Mouse (Mus musculus) CH12.LX (cell line): ENCODE measurements at regions not wholly inside any gene's neighbourhood (a gene's known extent, or its start where the extent isn't known, plus 50 kb on each side); places are given as distances from the start of the nearest gene placed in this dataset.

Experiments
- DNase-seq: peaks from one replicate; pipeline ENCODE4 v3.0.0-alpha.2; 2013; ENCODE audit errors: extremely low read depth
- H3K27ac ChIP-seq: 2 replicates; pipeline ENCODE4 v1.5.1; 2012; ENCODE audit warnings: low read depth, mild to moderate bottlenecking, control low read depth, moderate library complexity; ENCODE audit not compliant: insufficient read depth
- H3K27me3 ChIP-seq: replicated peaks from 2 replicates; pipeline ENCODE3; 2012; ENCODE audit warnings: inconsistent platforms
- H3K36me3 ChIP-seq, 2 experiments: replicated peaks in 1 of 2; 2 replicates each; pipeline versions ENCODE3 to v1.6.1; 2012; ENCODE audit warnings: inconsistent platforms in 1 of 2, low read length in 1 of 2, mild to moderate bottlenecking in 1 of 2, mixed read lengths in 1 of 2, moderate library complexity in 1 of 2; ENCODE audit not compliant: control insufficient read depth in 1 of 2, insufficient read depth in 1 of 2
- H3K4me1 ChIP-seq, 2 experiments: 2 replicates each; pipeline ENCODE4 v1.6.1; 2012; ENCODE audit warnings: inconsistent platforms in 1 of 2, moderate library complexity in 1 of 2; ENCODE audit not compliant: insufficient read depth in 2 of 2, control insufficient read depth in 1 of 2
- H3K4me2 ChIP-seq: 2 replicates; pipeline ENCODE4 v1.6.1; 2012; ENCODE audit warnings: low read depth, mild to moderate bottlenecking, control low read depth; ENCODE audit not compliant: poor library complexity, insufficient read depth, severe bottlenecking
- H3K4me3 ChIP-seq, 3 experiments: fragments of 150-350 bp in 1 of 3; sonication (generic) in 1 of 3; replicated peaks in 1 of 3; 2 replicates each; pipeline versions ENCODE3 to v1.5.1; 2011 to 2012; ENCODE audit warnings: low read depth in 2 of 3, low read length in 2 of 3, mild to moderate bottlenecking in 2 of 3, moderate library complexity in 2 of 3, control low read depth in 1 of 3, improper control_type of control experiment in 1 of 3, inconsistent platforms in 1 of 3, mixed read lengths in 1 of 3; ENCODE audit not compliant: poor library complexity in 1 of 3
- H3K79me2 ChIP-seq: replicated peaks from 2 replicates; pipeline ENCODE4 v1.6.1; 2012; ENCODE audit warnings: mild to moderate bottlenecking, moderate library complexity; ENCODE audit not compliant: control insufficient read depth, poor library complexity, insufficient read depth, severe bottlenecking; ENCODE audit errors: extremely low read depth
- H3K9ac ChIP-seq: 2 replicates; pipeline ENCODE4 v1.6.1; 2012; ENCODE audit warnings: low read depth, mild to moderate bottlenecking, control low read depth, moderate library complexity; ENCODE audit not compliant: insufficient read depth
- H3K9me3 ChIP-seq: replicated peaks from 2 replicates; pipeline ENCODE3; 2012; ENCODE audit warnings: low read length, inconsistent platforms, mixed read lengths
- BHLHE40 ChIP-seq: IDR thresholded peaks from 2 replicates; pipeline ENCODE4 v1.6.1; 2011; ENCODE audit warnings: mild to moderate bottlenecking, low read depth, low read length, improper control_type of control experiment
- CHD1 ChIP-seq: IDR thresholded peaks from 2 replicates; pipeline ENCODE4 v1.6.1; 2012; ENCODE audit warnings: low read depth, low read length, improper control_type of control experiment, inconsistent platforms
- CHD2 ChIP-seq: IDR thresholded peaks from 2 replicates; pipeline ENCODE4 v1.6.1; 2011; ENCODE audit warnings: low read length, improper control_type of control experiment
- CTCF ChIP-seq, 2 experiments: IDR thresholded peaks in 1 of 2; conservative IDR thresholded peaks in 1 of 2; 2 replicates each; pipeline ENCODE4 v1.5.1; 2011 to 2012; ENCODE audit warnings: low read depth in 2 of 2, low read length in 2 of 2, improper control_type of control experiment in 1 of 2, inconsistent platforms in 1 of 2, mild to moderate bottlenecking in 1 of 2, moderate library complexity in 1 of 2
- E2F4 ChIP-seq: IDR thresholded peaks from 2 replicates; pipeline ENCODE4 v1.6.1; 2011; ENCODE audit warnings: low read depth, low read length, improper control_type of control experiment; ENCODE audit not compliant: insufficient replicate concordance
- ELF1 ChIP-seq: IDR thresholded peaks from 2 replicates; pipeline ENCODE4 v1.6.1; 2014; ENCODE audit warnings: low read depth, mild to moderate bottlenecking, inconsistent platforms, low read length, improper control_type of control experiment
- EP300 ChIP-seq: IDR thresholded peaks from 2 replicates; pipeline ENCODE4 v1.6.1; 2011; ENCODE audit warnings: low read length, improper control_type of control experiment
- ETS1 ChIP-seq: conservative IDR thresholded peaks from 2 replicates; pipeline ENCODE4 v1.6.1; 2012; ENCODE audit warnings: low read depth, mild to moderate bottlenecking, inconsistent platforms, low read length, improper control_type of control experiment, moderate library complexity
- GABPA ChIP-seq: IDR thresholded peaks from 2 replicates; pipeline ENCODE4 v1.6.1; 2012; ENCODE audit warnings: low read depth, low read length, improper control_type of control experiment, inconsistent platforms; ENCODE audit not compliant: insufficient replicate concordance
- HCFC1 ChIP-seq: IDR thresholded peaks from 2 replicates; pipeline ENCODE4 v1.6.1; 2012; ENCODE audit warnings: low read depth, mild to moderate bottlenecking, inconsistent platforms, low read length, improper control_type of control experiment
- KAT2A ChIP-seq: IDR thresholded peaks from 2 replicates; pipeline ENCODE4 v1.6.1; 2012; ENCODE audit warnings: low read length, improper control_type of control experiment, inconsistent platforms; ENCODE audit not compliant: insufficient replicate concordance
- MAFK ChIP-seq: IDR thresholded peaks from 2 replicates; pipeline ENCODE4 v1.6.1; 2011; ENCODE audit warnings: low read length, improper control_type of control experiment; ENCODE audit not compliant: insufficient replicate concordance
- MEF2A ChIP-seq: IDR thresholded peaks from 2 replicates; pipeline ENCODE4 v1.6.1; 2014; ENCODE audit warnings: low read depth, mild to moderate bottlenecking, inconsistent platforms, low read length, improper control_type of control experiment, borderline replicate concordance
- NELFE ChIP-seq: IDR thresholded peaks from 2 replicates; pipeline ENCODE4 v1.6.1; 2011; ENCODE audit warnings: low read depth, low read length, improper control_type of control experiment
- NRF1 ChIP-seq: IDR thresholded peaks from 2 replicates; pipeline ENCODE4 v1.6.1; 2014; ENCODE audit warnings: low read depth, mild to moderate bottlenecking, inconsistent platforms, low read length, improper control_type of control experiment, moderate library complexity
- SIN3A ChIP-seq: IDR thresholded peaks from 2 replicates; pipeline ENCODE4 v1.6.1; 2012; ENCODE audit warnings: low read length, improper control_type of control experiment, inconsistent platforms
- UBTF ChIP-seq: IDR thresholded peaks from 2 replicates; pipeline ENCODE4 v1.6.1; 2012; ENCODE audit warnings: low read depth, mild to moderate bottlenecking, inconsistent platforms, low read length, improper control_type of control experiment, moderate library complexity
- USF2 ChIP-seq: conservative IDR thresholded peaks from 2 replicates; pipeline ENCODE4 v1.6.1; 2011; ENCODE audit warnings: low read depth, low read length, improper control_type of control experiment
- ZMIZ1 ChIP-seq: IDR thresholded peaks from 2 replicates; pipeline ENCODE4 v1.6.1; 2012; ENCODE audit warnings: low read depth, mild to moderate bottlenecking, inconsistent platforms, low read length, improper control_type of control experiment
- dilution Hi-C: fragments of 300-500 bp; cut with MboI; formaldehyde crosslinking; loops from 2 replicates; pipeline ENCODE4 v1.14.3; 2020; ENCODE audit warnings: low sequenced_read_pairs; ENCODE audit not compliant: extremely low pct_unique_long_range_greater_than_20kb, extremely low pct_ligation_motif_present
- in situ Hi-C: fragments of 300-500 bp; cut with MboI; formaldehyde crosslinking; loops from 3 replicates; pipeline ENCODE4 v1.14.3; 2019; ENCODE audit warnings: low sequenced_read_pairs, low pct_ligation_motif_present, low pct_unique_long_range_greater_than_20kb, mixed read lengths

- Histone ChIP-seq H3K4me2 (no peak overlapping the region), H3K9me3 (no peaks in the 10 kb centered on the region), H3K27me3 (no peaks in the 10 kb centered on the region), H3K4me1 (no peaks in the 10 kb centered on the region), H3K79me2 (no peaks in the 10 kb centered on the region), H3K36me3 (no peaks in the 10 kb centered on the region), H3K9ac (no peak overlapping the region), H3K4me3 (no peak overlapping the region), H3K27ac (no peak overlapping the region)
- TF ChIP-seq BHLHE40 (no peak), NRF1 (no peak), E2F4 (no peak), SIN3A (no peak), ELF1 (no peak), CTCF (conservative IDR thresholded peaks at IDR 0.05 in 1 of 2, IDR thresholded peaks at IDR 0.05 in 1 of 2; ENCODE audit: low read depth in 2 of 2, low read length in 2 of 2) (no peak), UBTF (no peak), CHD1 (no peak), NELFE (no peak), HCFC1 (no peak), ZMIZ1 (no peak), GABPA (no peak), MEF2A (no peak), EP300 (no peak), CHD2 (no peak), MAFK (no peak), USF2 (no peak), ETS1 (no peak), KAT2A (no peak)
- no peak for DNase-seq
- in situ Hi-C loops (no loop called here), dilution Hi-C loops (no loop called here)
Observed at GRCm38 (mm10) chr9:30376908-30377307, 50.0 kb upstream of the Snx19 start.
